Mouse (Mus musculus): ENCODE data around the gene Pdilt. TPM values are rescaled to one million over a fixed set of nuclear protein-coding genes. Genes with fewer than 3 reads are reported as not detected.

The Pdilt gene
- total and polyA plus RNA-seq, 3 experiments, result 0.12 TPM; not detected in 2

DNA sequence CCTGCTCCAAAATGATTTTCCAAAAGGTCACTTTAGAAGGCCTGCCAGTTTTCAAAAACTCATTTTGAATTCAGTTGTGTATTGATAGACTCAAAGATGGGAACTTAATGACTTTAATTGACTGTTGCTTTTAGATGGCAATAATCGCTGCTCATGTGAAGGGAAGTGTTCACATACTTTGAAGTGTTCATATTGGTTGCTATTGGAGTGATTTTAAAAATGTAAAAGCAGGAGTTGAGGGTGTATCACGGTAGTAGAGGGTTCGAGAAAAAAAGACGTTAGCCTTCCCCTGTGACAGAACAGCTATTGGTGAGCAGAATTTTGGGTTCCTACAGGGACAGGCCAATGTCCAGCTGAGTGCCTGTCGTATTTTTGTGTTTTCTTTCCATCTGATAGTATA is 4.1 kb downstream of the Pdilt start, which contains the start of gene Acsm5:
Gene Acsm5 (plus strand): TSS at position 301 of the 400 bp plus-strand sequence.
- Histone ChIP-seq H3K4me1 (ENCODE audit: control insufficient read depth in 1 of 2, insufficient read depth in 2 of 2, low read length in 2 of 2) (no peaks in the 10 kb centered on the region), H3K9me3 (replicated peaks; ENCODE audit: insufficient read depth, low read length) (no peaks in the 10 kb centered on the region), H3K79me2 (ENCODE audit: control insufficient read depth, insufficient read depth, low read length, poor library complexity) (no peaks in the 10 kb centered on the region), H3K9ac (ENCODE audit: control insufficient read depth, low read depth, low read length, poor library complexity, severe bottlenecking) (no peak within 1 kb of the TSS), H3K4me3 (ENCODE audit: control insufficient read depth in 1 of 2, insufficient read depth in 1 of 2, low read depth in 2 of 2, low read length in 2 of 2) (no peak within 1 kb of the TSS), H3K27me3 (ENCODE audit: control insufficient read depth in 1 of 2, insufficient read depth in 2 of 2, low read length in 2 of 2) (no peaks in the 10 kb centered on the region), H3K36me3 (ENCODE audit: control insufficient read depth in 1 of 2, insufficient read depth in 2 of 2, low read length in 2 of 2) (no peaks in the 10 kb centered on the region), H3K27ac (ENCODE audit: control insufficient read depth, low read depth, low read length) (no peak within 1 kb of the TSS)
- TF ChIP-seq NRF1 (IDR thresholded peaks at IDR 0.05; ENCODE audit: insufficient read depth, low read depth, low read length, poor library complexity, severe bottlenecking) (no peak), BHLHE40 (IDR thresholded peaks at IDR 0.05; ENCODE audit: borderline replicate concordance, low read depth, low read length) (no peak), ZC3H11A (IDR thresholded peaks at IDR 0.05; ENCODE audit: low read depth, low read length) (no peak), CHD2 (IDR thresholded peaks at IDR 0.05; ENCODE audit: low read length) (no peak)
- DNase-seq (ENCODE audit: low read depth, low spot score), result no peak

DNA sequence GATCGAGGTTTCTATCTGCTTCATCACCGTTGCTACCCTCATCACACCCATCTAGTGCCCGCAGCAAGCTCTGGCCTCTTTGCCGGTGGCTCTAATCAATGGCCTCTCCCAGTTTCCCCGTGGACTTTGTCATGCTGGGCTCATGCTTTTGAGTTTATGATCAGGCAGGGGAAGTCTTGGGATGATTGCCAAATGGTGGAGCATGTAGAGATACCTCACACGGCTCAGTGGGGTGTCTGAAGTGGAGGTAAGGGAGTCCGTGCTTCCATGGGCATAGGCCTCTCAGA is 7.1 kb downstream of the Pdilt start:
- Histone ChIP-seq H3K79me2 (ENCODE audit: control insufficient read depth, insufficient read depth, low read length, poor library complexity) (no peaks in the 10 kb centered on the region), H3K4me3 (ENCODE audit: control insufficient read depth in 1 of 2, insufficient read depth in 1 of 2, low read depth in 2 of 2, low read length in 2 of 2) (no peak overlapping the region), H3K4me1 (ENCODE audit: control insufficient read depth in 1 of 2, insufficient read depth in 2 of 2, low read length in 2 of 2) (no peaks in the 10 kb centered on the region), H3K27ac (ENCODE audit: control insufficient read depth, low read depth, low read length) (no peak overlapping the region), H3K9me3 (replicated peaks; ENCODE audit: insufficient read depth, low read length) (no peaks in the 10 kb centered on the region), H3K9ac (ENCODE audit: control insufficient read depth, low read depth, low read length, poor library complexity, severe bottlenecking) (no peak overlapping the region), H3K36me3 (ENCODE audit: control insufficient read depth in 1 of 2, insufficient read depth in 2 of 2, low read length in 2 of 2) (no peaks in the 10 kb centered on the region), H3K27me3 (ENCODE audit: control insufficient read depth in 1 of 2, insufficient read depth in 2 of 2, low read length in 2 of 2) (no peaks in the 10 kb centered on the region)
- no peak for DNase-seq (ENCODE audit: low read depth, low spot score)
- no peak for TF ChIP-seq ZNF384 (IDR thresholded peaks at IDR 0.05; ENCODE audit: low read depth, low read length)
- TF ChIP-seq UBTF (IDR thresholded peaks at IDR 0.05; ENCODE audit: borderline replicate concordance, insufficient read depth, low read depth, low read length), result no peak
- no peak for TF ChIP-seq RAD21 (IDR thresholded peaks at IDR 0.05; ENCODE audit: low read depth, low read length)
- no peak for TF ChIP-seq E2F4 (IDR thresholded peaks at IDR 0.05; ENCODE audit: borderline replicate concordance, low read depth, low read length)
- TF ChIP-seq SMC3 (IDR thresholded peaks at IDR 0.05; ENCODE audit: low read depth, low read length), result no peak
- no peak for TF ChIP-seq TAL1 (IDR thresholded peaks at IDR 0.05; ENCODE audit: low read length)
- no peak for TF ChIP-seq ZMIZ1 (IDR thresholded peaks at IDR 0.05; ENCODE audit: low read depth, low read length)
- no peak for TF ChIP-seq USF2 (IDR thresholded peaks at IDR 0.05; ENCODE audit: borderline replicate concordance in 1 of 2, insufficient read depth in 1 of 2, low read depth in 1 of 2, low read length in 2 of 2)
- TF ChIP-seq TCF12 (IDR thresholded peaks at IDR 0.05; ENCODE audit: low read depth, low read length), result no peak
- TF ChIP-seq GATA1 (IDR thresholded peaks at IDR 0.05; ENCODE audit: low read depth, low read length), result no peak
- no peak for TF ChIP-seq MYC (IDR thresholded peaks at IDR 0.05; ENCODE audit: low read depth, low read length)
- no peak for TF ChIP-seq MAFK (IDR thresholded peaks at IDR 0.05; ENCODE audit: borderline replicate concordance, low read depth, low read length)
- no peak for TF ChIP-seq SIN3A (IDR thresholded peaks at IDR 0.05; ENCODE audit: low read length)
- TF ChIP-seq ZKSCAN1 (IDR thresholded peaks at IDR 0.05; ENCODE audit: low read depth, low read length), result no peak
- TF ChIP-seq MAX (IDR thresholded peaks at IDR 0.05; ENCODE audit: low read length), result no peak
- TF ChIP-seq POLR2AphosphoS5 (IDR thresholded peaks at IDR 0.05; ENCODE audit: borderline replicate concordance, low read depth, low read length), result no peak
- no peak for TF ChIP-seq CHD2 (IDR thresholded peaks at IDR 0.05; ENCODE audit: low read length)
- TF ChIP-seq HCFC1 (IDR thresholded peaks at IDR 0.05; ENCODE audit: low read depth, low read length), result no peak
